Mouse (Mus musculus): ENCODE results near the gene Ttpal. TPM values are rescaled to one million over a fixed set of nuclear protein-coding genes. Genes with fewer than 3 reads are reported as not detected.

Gene Ttpal
- polyA plus RNA-seq, 1 experiment from 2014 or later, result 10.4 TPM

DNA sequence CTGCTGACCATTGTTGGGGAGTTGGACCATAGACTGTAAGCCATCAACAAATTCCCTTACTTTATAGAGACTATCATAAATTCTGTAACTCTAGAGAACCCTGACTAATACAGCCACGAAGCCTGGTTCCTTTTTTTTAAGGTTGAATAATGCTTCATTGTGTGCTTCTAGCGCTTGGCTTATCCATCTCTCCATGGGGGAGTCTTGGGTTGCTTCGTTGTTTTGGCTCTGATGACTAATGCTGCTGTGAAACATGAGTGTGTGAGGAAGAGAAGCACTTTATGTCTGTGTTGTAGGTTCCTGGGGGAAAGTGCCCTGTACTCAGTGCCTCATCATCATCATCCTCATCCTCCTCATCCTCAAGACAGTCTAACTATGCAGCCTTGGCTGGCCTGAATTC lies 61.8 kb downstream of the Ttpal start:
- H3K4me3 ChIP-seq (ENCODE audit: low read depth, low read length), result no peak overlapping the region
- H3K9ac ChIP-seq (ENCODE audit: low read depth, low read length), result no peak overlapping the region
- ATAC-seq, result no peak
- H3K27ac ChIP-seq (ENCODE audit: low read depth, low read length), result no peak overlapping the region
- H3K36me3 ChIP-seq (ENCODE audit: control insufficient read depth, insufficient read depth), result peaks cover 3% of the 10 kb centered on the region; the same call in 1 of the 2 replicates
- no peaks in the 10 kb centered on the region for H3K9me3 ChIP-seq (ENCODE audit: control insufficient read depth)
- TF ChIP-seq CTCF (IDR thresholded peaks at IDR 0.05; ENCODE audit: low read depth), result no peak
- H3K27me3 ChIP-seq (replicated peaks; ENCODE audit: control insufficient read depth, insufficient read depth, low read length), result no peaks in the 10 kb centered on the region
- H3K4me1 ChIP-seq (replicated peaks; ENCODE audit: control insufficient read depth, insufficient read depth, low read length), result peaks cover 8% of the 10 kb centered on the region; the same call in 1 of the 2 replicates
- 69% methylated on average over 3 of the region's 3 CpGs for WGBS
- H3K4me2 ChIP-seq (replicated peaks; ENCODE audit: low read depth), result no peak overlapping the region

DNA sequence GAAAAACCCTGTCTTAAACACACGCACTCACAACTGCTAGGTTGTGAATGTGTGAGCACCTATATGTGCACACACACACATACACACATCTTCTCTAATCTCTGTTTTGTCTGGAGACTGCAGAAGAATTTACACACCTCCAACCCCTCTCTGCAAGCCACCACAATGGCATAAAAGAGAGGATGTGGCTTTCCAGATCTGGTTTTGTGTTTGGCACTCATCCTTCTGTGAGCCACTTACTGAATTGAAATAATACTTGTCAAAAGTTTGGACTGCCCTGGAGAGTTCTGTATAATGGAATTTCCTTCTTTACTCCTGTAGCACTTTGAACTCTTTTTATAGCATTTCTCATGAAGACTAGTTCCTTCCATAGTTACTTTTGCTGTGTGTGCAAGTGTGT lies 64.9 kb downstream of the Ttpal start:
- no peak overlapping the region for H3K4me2 ChIP-seq (replicated peaks; ENCODE audit: low read depth)
- H3K9me3 ChIP-seq (ENCODE audit: control insufficient read depth), result no peaks in the 10 kb centered on the region
- no peak overlapping the region for H3K9ac ChIP-seq (ENCODE audit: low read depth, low read length)
- WGBS, result 91% methylated on average over 1 of the region's 1 CpGs
- no peak overlapping the region for H3K4me3 ChIP-seq (ENCODE audit: low read depth, low read length)
- H3K27me3 ChIP-seq (replicated peaks; ENCODE audit: control insufficient read depth, insufficient read depth, low read length), result no peaks in the 10 kb centered on the region
- TF ChIP-seq CTCF (IDR thresholded peaks at IDR 0.05; ENCODE audit: low read depth), result no peak
- no peak overlapping the region for H3K27ac ChIP-seq (ENCODE audit: low read depth, low read length)
- peaks cover 3% of the 10 kb centered on the region; the same call in 1 of the 2 replicates for H3K36me3 ChIP-seq (ENCODE audit: control insufficient read depth, insufficient read depth)
- no peak for ATAC-seq
- H3K4me1 ChIP-seq (replicated peaks; ENCODE audit: control insufficient read depth, insufficient read depth, low read length), result no peaks in the 10 kb centered on the region

Other genes with a start within 250 kb of the Ttpal start
- 9.8 and 10.0 TPM in 2 replicates for gene Jph2, start 204.3 kb upstream of the Ttpal start, polyA plus RNA-seq (2015; fragmentation: Nextera tagmentation; extraction: Ambion mirVana)
- 62.3 and 64.5 TPM in 2 replicates for gene Oser1, start 177.6 kb upstream of the Ttpal start, polyA plus RNA-seq (2015; fragmentation: Nextera tagmentation; extraction: Ambion mirVana)
- 2.3 and 2.4 TPM in 2 replicates for gene Gdap1l1, start 163.8 kb upstream of the Ttpal start, polyA plus RNA-seq (2015; fragmentation: Nextera tagmentation; extraction: Ambion mirVana)
- 5.3 and 5.5 TPM in 2 replicates for gene Fitm2, start 129.7 kb upstream of the Ttpal start, polyA plus RNA-seq (2015; fragmentation: Nextera tagmentation; extraction: Ambion mirVana)
- gene R3hdml, start 110.0 kb upstream of the Ttpal start, polyA plus RNA-seq (2015; fragmentation: Nextera tagmentation; extraction: Ambion mirVana), result 0.37 and 0.46 TPM in 2 replicates
- 50.8 and 53.0 TPM in 2 replicates for gene Hnf4a, start 95.5 kb upstream of the Ttpal start, polyA plus RNA-seq (2015; fragmentation: Nextera tagmentation; extraction: Ambion mirVana)
- 61.3 and 68.5 TPM in 2 replicates for gene Serinc3, start 42.8 kb downstream of the Ttpal start, polyA plus RNA-seq (2015; fragmentation: Nextera tagmentation; extraction: Ambion mirVana)
- gene Pkig, start 56.1 kb downstream of the Ttpal start, polyA plus RNA-seq (2015; fragmentation: Nextera tagmentation; extraction: Ambion mirVana), result 114 and 116 TPM in 2 replicates
- gene Ada, start 147.9 kb downstream of the Ttpal start, polyA plus RNA-seq (2015; fragmentation: Nextera tagmentation; extraction: Ambion mirVana), result 78.2 and 81.3 TPM in 2 replicates
- not detected in 2 replicates for gene Ccn5, start 218.5 kb downstream of the Ttpal start, polyA plus RNA-seq (2015; fragmentation: Nextera tagmentation; extraction: Ambion mirVana)

Measured in intestine, postnatal 0 days (tissue).